Mouse (Mus musculus) mature B cell (primary cell): ENCODE results near the gene Ccl6.

Source experiments
- in situ Hi-C: fragments of 300-500 bp; cut with MboI; formaldehyde crosslinking; loops from 2 replicates; pipeline ENCODE4 v1.14.3; 2019

The Ccl6 gene

GRCm38 (mm10) chr11:83562311-83562887 lies 30.5 kb downstream of the Ccl6 start:
- in situ Hi-C loops: loop anchor here (5.0 to 25.0 kb wide), 3 partner anchors 70 to 375 kb away; partner anchors contain the start of gene Ddx52

GRCm38 (mm10) chr11:83560405-83560804 lies 32.5 kb downstream of the Ccl6 start:
- in situ Hi-C loops: loop anchor here (5.0 to 25.0 kb wide), 3 partner anchors 72 to 377 kb away; partner anchors contain the start of gene Ddx52

- in situ Hi-C loops: loop anchor here (25.0 kb wide), 1 partner anchor 380 kb away; the partner anchor contains the start of gene Ddx52
Observed at GRCm38 (mm10) chr11:83557074-83557473, 35.8 kb downstream of the Ccl6 start.

- in situ Hi-C loops: loop anchor here (25.0 kb wide), 1 partner anchor 381 kb away; the partner anchor contains the start of gene Ddx52
Observed at GRCm38 (mm10) chr11:83556085-83556781, 36.7 kb downstream of the Ccl6 start.

- in situ Hi-C loops: loop anchor here (25.0 kb wide), 1 partner anchor 386 kb away; the partner anchor contains the start of gene Ddx52
Observed at GRCm38 (mm10) chr11:83551668-83552067, 41.2 kb downstream of the Ccl6 start.

GRCm38 (mm10) chr11:83551037-83551436 lies 41.9 kb downstream of the Ccl6 start:
- in situ Hi-C loops: loop anchor here (25.0 kb wide), 1 partner anchor 386 kb away; the partner anchor contains the start of gene Ddx52

GRCm38 (mm10) chr11:83550186-83550632 lies 42.7 kb downstream of the Ccl6 start:
- in situ Hi-C loops: loop anchor here (25.0 kb wide), 1 partner anchor 387 kb away; the partner anchor contains the start of gene Ddx52

GRCm38 (mm10) chr11:83544214-83544613 lies 48.7 kb downstream of the Ccl6 start:
- in situ Hi-C loops: no loop called here

GRCm38 (mm10) chr11:83541415-83541814 lies 51.5 kb downstream of the Ccl6 start:
- in situ Hi-C loops: no loop called here

- in situ Hi-C loops: no loop called here
Observed at GRCm38 (mm10) chr11:83540931-83541330, 52.0 kb downstream of the Ccl6 start.

GRCm38 (mm10) chr11:83538705-83539314 lies 54.1 kb downstream of the Ccl6 start:
- in situ Hi-C loops: no loop called here
